Mouse (Mus musculus) regulatory T cell (primary cell): Measurements from ENCODE around the gene Ccnl2.
"Not testable (repeated sequence)": the region's sequence is repeated elsewhere in the genome, so short reads cannot be mapped to it uniquely, and the experiment has no call there.

Experiments used
- in situ Hi-C: fragments of 300-600 bp; cut with MboI, MseI; formaldehyde crosslinking; loops from one replicate; pipeline ENCODE4 v1.15.1; 2025; ENCODE audit warnings: high pct_unique_total_duplicates

Gene Ccnl2

DNA sequence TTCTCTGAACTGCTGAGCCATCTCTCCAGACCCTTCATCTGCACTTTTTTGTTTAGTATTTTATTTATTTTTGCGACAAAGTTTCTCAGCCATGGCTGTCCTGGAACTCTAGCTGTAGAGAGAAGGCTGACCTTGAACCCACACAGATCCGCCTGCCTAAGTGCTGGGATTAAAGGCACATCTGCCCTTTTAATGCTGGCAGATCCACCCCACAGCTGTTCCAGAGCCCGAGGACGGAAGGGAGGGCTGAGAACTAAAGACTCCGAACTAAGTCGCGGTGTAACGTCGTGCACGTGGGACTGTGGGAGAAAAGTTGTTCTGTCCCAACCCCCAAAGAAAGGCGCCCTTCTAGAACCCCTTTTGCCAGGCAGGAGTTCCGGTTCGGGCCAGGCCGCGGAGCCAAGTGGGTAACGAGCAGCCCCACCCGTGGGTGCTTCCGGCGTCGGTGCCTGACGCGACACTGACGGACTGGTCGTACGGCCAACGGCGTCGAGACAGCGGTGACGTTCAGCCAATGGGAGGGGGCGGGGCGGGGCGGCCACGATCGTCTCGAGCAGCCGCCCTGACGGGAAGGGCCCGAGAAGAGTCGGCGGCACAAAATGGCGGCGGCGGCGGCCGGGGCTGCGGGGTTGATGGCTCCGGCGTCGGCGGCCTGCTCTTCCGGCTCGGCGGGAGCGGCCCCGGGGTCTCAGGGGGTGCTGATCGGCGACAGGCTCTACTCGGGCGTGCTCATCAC, at the start of gene Ccnl2:
Ccnl2 (plus strand) TSS at position 561 of the 736 bp plus-strand sequence.
- in situ Hi-C loops, result no loop called here

DNA sequence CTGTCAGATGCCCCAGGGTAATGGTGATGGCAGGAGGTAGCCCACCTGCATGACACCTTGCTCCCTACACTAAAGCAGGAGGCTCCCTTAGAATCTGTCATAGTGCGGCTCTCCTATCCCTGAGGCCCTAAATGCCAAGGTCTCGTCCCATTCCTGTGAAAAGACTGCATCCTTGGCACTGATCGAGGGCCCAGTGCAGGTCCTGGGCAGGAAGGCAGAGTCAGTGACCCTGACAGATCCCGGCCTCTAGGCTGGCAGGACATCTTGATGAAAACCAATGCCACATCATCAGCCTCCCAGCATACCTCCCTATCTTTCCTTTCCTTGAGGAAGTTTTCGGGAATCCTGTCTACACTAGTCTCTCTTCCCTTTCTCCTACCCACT, 42.8 kb upstream of the Ccnl2 start:
- in situ Hi-C loops, result loop anchor here (5.0 kb wide), 1 partner anchor 47 kb away; no protein-coding TSS in a partner anchor

DNA sequence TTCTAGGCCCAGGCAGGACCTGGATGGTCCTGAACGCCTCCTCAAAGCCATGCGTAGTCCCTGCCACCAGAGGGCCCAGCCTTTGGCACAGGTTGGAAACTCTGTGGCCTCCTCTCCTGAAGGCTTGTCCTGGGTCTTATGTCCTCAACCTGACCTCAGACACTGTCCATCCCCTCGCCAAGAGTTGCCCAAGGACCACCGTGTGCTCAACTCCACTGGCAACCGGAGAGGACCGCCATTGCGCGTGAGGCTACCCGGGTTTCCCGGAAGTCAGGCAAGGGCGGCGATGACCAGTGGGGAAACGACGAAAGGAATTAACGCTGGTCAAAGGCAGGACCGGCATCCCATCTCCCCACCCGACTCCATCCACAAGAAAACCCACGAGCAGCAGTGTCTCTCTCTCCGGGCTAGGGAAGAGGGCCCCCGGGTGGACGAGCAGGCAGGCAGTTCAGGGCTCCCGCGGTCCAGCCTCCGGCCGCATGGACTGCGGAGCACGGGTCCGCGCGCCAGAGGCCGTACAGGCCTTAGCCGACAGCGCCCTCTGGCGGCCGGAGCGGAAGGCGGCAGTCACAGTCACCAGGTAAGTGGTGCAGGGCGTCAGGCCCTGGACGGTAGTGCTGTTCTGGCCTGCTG, 42.3 kb upstream of the Ccnl2 start:
- in situ Hi-C loops, result loop anchor here (5.0 kb wide), 1 partner anchor 48 kb away; no protein-coding TSS in a partner anchor

DNA sequence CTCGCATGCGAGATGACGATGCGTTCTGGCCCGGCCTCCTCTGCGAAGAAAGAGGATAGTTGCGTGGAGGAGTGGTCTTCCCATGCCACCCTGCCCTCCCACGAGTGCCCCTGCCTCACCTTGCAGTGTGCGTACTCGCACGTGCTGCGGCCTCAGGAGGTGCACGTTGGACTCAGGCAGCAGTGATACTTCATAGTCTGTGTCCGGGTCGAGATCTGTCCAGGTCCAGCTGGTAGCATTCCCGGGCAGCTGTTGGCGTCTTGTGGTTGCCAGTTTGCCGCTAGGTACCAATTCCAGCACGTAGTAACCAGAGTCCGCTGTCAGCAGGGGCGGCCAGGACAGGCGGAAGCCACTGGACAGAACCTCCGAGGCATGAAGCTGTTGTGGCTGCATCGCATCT, 41.7 kb upstream of the Ccnl2 start:
- in situ Hi-C loops, result no loop called here

DNA sequence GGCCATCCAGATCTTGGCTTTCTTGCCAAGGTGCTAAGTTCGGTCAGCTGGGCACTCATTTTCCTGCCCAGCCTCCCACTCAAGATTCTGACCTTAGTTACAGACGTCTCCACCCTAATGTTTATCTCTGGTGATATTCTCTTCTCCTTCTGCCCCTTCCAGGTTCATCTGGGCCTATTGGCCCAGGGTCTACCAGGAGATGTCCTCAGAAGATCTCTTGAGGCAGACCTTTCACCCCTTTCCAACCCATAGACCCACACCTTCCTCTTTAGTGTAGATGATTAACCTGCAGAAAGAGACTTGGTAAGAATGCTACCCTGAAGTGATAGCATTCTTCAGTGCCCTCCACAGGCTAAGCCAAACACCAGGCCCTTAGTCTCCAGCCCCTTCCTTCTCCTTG, 40.6 kb upstream of the Ccnl2 start:
- in situ Hi-C loops, result no loop called here

DNA sequence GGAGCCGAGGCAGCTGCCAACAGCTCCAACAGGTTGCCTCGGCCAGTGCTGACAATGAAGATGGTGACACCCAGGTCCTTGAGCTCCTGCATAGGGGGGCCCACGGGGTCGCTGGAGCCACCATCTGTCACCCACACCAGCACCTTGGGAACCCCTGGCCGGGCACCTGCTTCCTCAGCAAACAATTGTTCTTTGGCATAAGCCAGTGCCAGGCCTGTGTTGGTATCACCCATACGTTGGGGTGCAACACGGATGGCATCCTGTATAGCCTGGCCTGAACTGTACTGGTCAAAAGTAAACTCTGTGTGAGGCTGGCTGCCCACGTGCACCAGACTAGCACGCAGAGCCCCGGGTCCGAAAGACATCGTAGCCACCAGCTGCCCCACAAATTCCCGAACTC, 39.5 kb upstream of the Ccnl2 start:
- in situ Hi-C loops, result no loop called here

DNA sequence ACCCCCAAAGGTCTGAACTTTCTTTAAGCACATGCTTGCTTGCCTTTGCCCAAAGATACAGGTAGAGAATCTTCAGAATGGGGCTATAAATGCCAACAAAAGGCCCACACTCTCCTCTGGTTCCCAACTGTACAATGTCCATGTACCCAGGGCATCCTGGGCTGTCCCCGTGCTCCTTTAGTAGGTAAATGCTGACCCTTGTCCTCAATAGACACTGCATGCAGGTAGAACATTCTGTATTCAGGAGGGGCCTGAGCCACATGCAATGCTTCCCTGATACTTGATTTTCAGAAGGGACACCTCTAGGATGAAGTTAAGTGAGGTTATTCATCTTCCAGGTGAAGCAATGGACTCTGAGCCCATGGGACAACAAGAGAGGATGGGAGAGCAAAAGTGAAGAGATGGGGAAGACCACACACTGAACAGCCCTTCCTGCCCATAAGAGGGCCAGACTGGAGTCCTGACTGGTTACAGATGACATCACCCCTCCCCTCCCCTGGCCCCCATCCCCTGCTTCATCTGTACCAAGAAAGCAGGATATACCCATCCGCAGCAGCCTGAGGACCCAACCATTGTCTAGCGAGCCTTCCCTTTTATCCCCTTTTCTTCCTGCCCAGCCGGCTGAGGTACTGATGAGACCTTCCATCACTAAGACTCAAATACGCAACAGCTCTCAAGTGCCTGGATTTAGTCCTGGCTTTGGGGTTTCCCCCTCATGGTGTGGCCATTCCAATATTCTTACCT, 38.8 kb upstream of the Ccnl2 start:
- in situ Hi-C loops, result no loop called here

DNA sequence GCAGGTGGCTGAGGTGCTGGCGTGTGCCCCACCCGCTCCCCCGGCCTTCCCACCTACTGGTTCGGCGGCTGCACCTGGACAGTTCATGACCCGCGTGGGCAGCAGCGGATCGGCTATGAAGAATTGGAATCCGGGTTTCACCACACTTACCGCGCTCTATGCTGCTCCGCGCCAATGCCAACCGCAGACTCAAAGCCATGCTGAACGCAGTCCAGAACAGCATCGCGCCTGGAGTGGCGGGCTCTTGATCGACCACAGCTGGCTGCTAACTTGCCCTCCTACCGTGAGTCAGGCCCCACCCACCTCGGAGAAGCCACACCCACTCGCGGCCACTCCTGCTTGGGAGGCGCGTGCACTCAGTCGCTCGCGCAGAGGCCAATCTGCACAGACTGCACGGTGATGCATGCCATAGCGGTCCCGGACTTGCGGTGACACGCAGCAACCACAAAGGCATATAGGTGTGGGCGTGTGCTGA, 38.0 kb upstream of the Ccnl2 start, which contains the start of gene Vwa1:
Vwa1 (minus strand) TSS at position 419 of the 475 bp plus-strand sequence.
- in situ Hi-C loops, result no loop called here

DNA sequence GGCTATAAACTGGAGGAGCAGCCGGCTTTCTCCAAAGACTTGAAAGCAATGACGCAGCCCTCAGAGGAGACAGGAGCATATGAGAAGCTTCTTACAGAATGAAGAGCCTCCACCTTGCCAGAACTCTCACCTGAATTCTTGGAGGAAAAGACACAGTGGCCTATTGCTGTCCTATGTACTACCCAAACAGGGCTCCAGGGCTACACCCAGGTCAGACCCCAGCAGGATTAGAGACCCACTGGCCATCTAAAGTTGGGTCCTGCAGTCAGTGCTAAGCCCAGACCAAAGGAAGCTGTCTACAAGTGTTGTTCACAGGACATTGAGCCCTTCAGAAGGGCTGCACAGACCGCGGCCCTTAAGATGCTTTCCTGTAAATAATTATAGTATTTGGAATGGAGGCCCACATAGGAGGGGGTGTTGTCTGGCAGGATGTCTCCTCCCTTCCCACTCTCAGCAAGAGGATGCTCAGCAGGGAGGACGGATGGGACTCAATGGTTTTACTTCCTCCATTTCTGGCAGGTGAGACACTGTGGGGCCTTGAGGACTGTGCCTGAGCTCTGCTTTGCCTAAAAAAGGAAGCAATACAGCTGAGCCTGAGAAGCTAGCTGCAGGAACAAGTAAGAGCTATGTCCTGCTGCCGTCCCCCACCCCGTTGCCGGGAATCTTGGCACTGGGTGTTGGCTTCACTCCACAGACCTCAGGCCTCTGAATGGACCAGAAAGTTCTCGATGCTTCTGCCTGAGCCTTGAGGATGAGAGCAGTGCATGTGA, 37.1 kb upstream of the Ccnl2 start:
- in situ Hi-C loops, result no loop called here

DNA sequence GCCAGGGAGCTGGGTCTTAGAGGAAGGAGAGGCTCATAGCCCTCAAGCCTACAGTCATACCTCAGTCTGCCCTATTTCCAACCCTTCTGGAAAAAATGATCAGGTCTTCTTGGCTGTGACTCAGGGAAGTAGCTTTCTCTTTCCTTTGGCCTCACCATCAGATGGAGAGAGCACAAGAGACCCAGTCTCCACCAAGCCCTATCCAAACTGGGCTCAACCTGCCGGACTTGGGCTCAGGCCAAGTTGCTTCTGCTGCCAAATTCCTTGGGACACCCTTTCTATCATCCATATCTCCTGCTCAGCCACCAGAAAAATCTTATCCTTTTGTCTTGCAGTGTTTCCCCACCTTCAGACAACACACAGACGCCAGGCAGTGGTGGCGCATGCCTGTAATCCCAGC, 36.4 kb upstream of the Ccnl2 start:
- in situ Hi-C loops, result no loop called here

DNA sequence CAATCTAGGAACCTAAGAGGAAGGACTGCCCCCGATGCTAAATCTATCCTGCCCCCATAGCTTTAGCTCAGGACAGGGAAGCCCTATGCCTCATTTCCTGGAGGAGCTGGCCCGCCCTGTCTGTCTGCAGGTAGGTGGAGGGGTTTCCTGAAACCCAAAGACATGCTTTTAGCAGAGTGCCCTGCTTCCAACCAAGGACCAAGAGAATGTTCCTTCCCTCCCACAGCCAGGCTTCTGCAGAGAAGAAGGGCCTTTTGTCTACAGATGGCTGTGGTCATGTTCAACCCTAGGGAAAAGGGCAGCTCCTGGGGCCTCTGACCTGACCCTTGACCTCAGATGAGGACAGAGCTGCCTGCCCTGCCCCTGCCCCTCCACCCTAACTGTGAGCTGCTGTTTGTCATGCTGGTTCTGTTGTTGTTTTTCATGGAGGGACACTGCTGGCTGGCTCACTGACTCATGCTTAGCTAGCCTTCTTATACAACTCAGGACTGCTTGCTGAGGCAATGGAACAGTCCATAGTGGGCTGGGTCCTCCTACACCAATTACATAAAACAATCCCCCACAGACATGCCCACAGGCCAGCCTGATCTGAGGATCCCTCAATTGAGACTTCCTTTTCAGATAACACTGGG, 35.5 kb upstream of the Ccnl2 start:
- in situ Hi-C loops, result no loop called here

DNA sequence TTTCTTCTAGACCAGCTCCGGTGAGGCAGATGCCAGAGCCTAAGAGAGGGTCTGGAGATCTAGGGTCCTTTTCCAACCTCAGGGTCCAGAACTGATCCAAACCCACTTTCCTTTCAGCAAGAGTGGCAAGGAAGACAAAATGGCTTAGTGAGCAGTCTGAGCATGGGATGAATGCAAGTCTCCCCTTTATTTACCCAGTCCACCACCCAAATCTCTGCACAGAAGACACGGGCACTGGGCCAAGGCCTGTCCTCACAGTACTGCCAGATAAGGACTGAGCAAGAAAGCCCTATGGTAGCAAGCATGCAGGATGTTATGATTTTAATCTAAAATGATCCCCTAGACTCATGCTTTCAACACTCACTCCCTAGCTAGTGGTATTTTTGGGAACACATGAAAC, 34.5 kb upstream of the Ccnl2 start:
- in situ Hi-C loops, result no loop called here

DNA sequence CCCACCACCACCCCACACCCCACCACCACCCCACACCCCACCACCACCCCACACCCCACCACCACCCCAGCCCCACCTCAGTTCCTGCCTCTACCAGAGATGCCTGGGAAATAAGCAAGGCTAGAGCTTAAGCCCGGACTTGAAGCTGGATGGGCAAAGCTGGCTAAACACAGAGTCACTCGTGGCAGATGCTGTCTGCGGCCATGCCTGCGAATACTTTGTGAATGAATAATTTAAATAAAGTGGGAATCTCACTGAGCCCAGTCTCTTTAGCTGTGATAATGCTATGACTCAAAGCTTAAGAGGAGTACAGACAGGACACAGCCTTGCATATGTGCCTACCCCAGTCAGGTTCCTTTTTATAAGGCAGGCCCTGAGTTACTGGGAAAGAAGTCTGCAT, 32.8 kb upstream of the Ccnl2 start:
- in situ Hi-C loops, result no loop called here

DNA sequence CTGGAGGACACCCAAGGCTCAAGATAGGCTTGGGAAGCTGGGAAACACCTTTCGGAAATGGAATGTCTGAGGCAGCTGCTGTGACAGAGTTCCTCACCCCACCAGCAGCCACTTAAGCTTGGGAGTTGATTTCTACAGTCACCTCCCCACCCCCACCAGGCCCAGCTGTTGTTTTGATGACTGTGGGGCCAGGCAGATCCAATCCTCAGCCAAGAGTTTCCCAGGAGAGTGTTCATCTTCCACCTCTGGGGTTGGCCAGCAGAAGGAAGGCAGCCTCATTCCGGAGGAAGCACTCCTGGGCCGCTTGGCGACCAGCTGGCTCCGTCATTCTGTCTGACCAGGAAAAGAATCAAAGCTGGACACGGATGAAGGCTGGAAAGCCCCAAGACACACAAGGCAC, 31.4 kb upstream of the Ccnl2 start:
- in situ Hi-C loops, result no loop called here

DNA sequence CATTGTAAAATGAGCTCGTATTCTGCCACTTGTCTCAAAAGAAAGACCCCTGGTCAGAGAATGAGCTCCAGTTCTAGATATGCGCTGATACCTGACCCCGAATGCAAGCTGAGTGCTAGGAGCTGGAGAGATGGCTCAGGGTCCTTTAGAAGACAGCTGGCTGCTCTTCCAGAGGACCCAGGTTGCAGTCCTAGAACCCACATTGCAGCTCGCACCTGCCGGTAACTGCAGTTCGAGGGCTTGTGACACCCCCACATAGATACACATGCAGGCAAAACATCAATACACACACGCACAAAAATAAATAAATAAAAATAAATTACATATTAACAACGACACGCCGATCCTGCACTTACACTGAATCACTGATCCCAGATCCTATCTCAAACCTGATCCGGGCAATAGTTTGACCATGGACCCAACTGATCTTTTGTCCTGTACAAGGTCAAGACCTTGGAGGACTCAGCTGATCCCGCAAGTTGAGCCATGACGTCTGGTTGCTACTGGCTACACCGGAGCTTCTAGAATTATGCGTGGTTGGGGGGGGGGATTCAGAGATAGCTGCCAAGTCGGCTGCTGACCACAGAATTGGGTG, 28.7 kb upstream of the Ccnl2 start:
- in situ Hi-C loops, result no loop called here

DNA sequence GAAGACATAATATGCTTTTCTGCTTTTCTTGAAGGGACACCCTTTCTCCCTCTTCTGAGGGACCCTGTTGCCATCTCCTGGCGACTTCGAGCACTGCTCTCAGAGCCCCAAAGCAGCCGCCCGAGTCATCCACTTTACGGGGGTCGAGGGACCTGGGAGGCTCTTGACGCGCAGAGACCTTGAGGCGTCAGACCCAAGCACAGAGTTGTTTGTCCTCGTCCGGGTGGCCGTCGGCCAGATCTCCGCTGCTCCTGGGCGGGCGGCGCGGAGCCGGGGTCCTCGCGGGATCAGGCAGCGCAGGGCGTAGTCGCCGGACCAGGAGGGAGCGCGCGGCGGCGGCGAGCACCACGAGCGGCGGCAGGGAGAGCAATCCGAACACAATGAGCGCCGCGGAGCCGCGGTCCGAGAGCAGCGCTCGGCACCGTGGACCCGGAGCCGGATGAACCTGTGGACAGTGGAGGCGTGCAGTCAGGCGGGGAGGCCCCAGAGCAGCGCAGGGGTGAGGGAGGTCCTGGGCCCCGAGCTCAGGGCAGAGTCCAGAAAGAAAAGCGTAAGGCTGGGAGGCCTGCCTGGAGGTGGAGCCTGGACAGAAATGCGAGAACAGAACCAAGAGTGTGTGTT, 28.1 kb upstream of the Ccnl2 start:
- in situ Hi-C loops, result no loop called here

DNA sequence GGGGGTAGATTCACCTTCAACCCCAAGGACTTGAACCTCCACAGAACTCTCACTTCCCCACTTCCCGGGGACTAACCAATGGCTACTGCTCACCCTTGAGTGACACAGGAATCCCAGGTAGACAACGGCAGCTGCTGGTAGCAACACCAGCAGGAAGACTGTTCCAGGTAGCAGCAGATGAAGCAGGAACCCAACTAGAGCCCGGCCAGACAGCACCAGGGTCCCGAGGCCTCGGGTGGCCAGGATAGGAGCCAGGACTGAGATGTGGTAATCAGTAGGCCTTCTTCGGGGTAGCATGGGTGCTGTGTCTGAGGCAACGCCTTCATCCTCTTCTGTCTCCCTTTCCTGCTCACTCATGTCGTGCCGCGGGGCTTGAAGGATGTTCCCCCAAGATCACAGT, 27.0 kb upstream of the Ccnl2 start:
- in situ Hi-C loops, result no loop called here

DNA sequence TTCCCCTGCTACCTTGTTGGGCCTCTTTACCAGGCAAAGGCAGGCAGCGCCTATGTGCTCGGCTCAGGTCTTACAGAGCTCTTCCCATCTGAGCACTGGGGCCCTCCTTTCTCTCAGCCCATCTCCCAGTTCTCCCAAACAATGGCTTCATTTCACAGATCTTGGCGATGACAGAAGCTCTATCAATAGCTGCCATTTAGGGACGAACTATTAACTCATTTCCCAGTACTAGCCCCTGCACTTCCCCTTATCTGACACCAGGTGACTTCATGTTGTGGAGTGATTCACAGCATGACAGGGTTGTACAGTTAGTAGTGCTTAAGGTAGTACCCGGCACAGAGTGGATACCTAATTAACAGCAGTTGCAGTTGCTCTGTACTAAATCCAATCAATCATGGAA, 26.5 kb upstream of the Ccnl2 start, which contains the start of gene Tmem88b:
Tmem88b (minus strand) TSS at position 56 of the 400 bp plus-strand sequence.
- in situ Hi-C loops, result no loop called here

DNA sequence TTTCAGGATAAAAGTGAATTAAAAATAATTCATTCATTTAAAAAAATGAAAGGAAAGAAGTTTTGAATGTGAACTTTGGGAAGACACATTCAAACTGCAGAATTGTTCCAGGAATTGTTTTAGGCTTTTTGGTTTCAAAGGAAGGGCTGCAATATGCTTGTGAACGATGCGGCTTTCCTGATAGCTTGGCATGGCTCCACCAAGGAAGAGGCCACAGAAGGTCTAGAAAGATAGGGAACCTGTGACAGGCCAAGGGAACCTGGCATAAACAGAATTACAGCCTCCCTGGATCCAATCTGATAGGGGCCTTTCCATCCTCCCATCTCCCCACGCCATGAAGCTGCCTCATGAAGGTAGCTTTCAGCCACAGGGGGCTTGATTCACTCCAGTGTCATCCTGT, 24.0 kb upstream of the Ccnl2 start:
- in situ Hi-C loops, result no loop called here

DNA sequence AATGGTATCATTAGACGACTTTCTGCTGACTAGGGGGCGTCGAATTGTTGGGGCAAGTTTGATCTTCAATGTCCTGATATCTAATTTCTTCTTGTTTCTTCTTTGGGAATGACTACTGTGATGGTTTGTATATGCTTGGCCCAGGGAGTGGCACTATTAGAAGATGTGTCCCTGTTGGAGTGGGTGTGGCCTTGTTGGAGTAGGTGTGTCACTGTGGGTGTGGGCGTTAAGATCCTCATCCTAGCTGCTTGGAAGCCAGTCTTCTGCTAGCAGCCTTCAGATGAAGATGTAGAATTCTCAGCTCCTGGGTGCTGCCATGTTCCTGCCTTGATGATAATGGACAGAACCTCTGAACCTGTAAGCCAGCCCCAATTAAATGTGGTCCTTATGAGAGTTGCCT, 23.5 kb upstream of the Ccnl2 start:
- in situ Hi-C loops, result not testable (repeated sequence)
